Mouse (Mus musculus): ENCODE data around the gene Nfia.

Nfia gene

DNA sequence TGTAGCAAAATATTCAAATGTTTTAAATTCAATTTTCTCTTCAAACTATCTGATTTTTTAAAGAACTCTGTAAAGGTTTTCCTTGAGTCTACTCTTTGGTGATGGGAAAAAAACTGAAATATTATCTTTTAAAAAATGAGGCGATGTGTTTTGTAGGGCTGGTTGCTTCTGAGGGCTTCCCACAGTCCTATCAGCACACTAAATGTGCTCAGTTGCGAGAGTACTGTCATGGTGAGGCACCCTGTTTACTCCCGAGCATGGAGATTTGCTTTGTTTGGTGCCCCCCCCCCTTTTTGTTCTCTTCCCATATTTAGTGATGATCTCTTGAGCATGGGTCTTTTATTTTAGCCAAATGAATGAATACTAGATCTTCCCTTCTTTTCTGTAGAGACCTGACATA lies 9.5 kb downstream of the Nfia start:
- no peak for TF ChIP-seq NANOG (IDR thresholded peaks at IDR 0.05; ENCODE audit: borderline replicate concordance, low read length)
- no peaks in the 10 kb centered on the region for H3K4me1 ChIP-seq (replicated peaks; ENCODE audit: low read depth, low read length)
- H3K4me3 ChIP-seq (replicated peaks; ENCODE audit: low read length): no peak overlapping the region
- H3K9me3 ChIP-seq (ENCODE audit: low read length): no peaks in the 10 kb centered on the region
- peaks cover 31% of the 10 kb centered on the region for H3K27me3 ChIP-seq (ENCODE audit: insufficient read depth, low read length)
- no peaks in the 10 kb centered on the region for H3K36me3 ChIP-seq (ENCODE audit: insufficient read depth, low read length)

DNA sequence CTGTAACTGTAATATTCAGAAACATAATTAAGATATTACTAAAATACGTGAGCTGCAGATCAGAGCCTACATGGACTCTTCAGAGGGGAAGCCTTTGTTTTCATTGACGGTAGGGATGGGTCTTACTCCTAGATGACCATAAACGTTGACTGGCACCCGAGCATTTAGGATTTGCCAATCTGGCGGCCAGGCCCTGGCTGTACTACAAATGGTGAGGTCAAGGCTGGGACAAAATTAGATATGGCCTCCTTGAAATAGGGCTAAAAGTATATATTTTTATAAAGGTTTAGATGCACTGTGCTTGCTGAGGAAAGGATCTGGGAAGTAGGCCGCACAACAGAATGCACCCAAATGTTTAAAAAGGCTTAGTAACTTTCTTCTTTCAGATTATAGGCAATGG lies 10.0 kb downstream of the Nfia start:
- TF ChIP-seq NANOG (IDR thresholded peaks at IDR 0.05; ENCODE audit: borderline replicate concordance, low read length) (no peak), CTCF (conservative IDR thresholded peaks at IDR 0.05; ENCODE audit: low read length) (no peak), POU5F1 (IDR thresholded peaks at IDR 0.05; ENCODE audit: borderline replicate concordance, low read length) (no peak)
- Histone ChIP-seq H3K4me1 (replicated peaks; ENCODE audit: low read depth, low read length) (no peaks in the 10 kb centered on the region), H3K4me3 (replicated peaks; ENCODE audit: low read length) (no peak overlapping the region), H3K9me3 (ENCODE audit: low read length) (no peaks in the 10 kb centered on the region), H3K27me3 (ENCODE audit: insufficient read depth, low read length) (peaks cover 30% of the 10 kb centered on the region), H3K36me3 (ENCODE audit: insufficient read depth, low read length) (no peaks in the 10 kb centered on the region)

GRCm38 (mm10) chr4:97783073-97783879 lies 10.7 kb downstream of the Nfia start:
- Histone ChIP-seq H3K4me1 (replicated peaks; ENCODE audit: low read depth, low read length) (no peaks in the 10 kb centered on the region), H3K9me3 (ENCODE audit: low read length) (no peaks in the 10 kb centered on the region), H3K27me3 (ENCODE audit: insufficient read depth, low read length) (peaks cover 23% of the 10 kb centered on the region), H3K4me3 (replicated peaks; ENCODE audit: low read length) (no peak overlapping the region), H3K36me3 (ENCODE audit: insufficient read depth, low read length) (no peaks in the 10 kb centered on the region)
- TF ChIP-seq NANOG (IDR thresholded peaks at IDR 0.05; ENCODE audit: borderline replicate concordance, low read length): no peak

DNA sequence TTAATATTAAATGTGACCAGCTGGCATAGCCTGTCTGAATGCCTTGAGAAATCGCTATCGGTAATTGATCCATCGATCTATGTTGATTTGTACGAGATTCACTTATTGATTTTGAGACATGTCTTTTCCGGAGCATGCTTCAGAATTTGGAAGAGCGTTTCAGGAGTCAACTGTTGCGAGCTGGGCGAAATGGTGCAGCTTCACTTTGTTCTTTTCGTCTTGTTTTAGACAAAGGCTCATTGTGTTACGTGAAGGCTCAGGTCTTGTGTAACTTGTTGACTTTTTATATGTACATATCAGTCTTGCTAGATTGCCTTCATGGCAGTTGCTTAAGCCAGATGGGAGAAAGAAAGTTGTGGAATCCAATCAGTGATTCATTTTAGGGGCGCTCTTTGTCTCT lies 11.7 kb downstream of the Nfia start:
- TF ChIP-seq POU5F1 (IDR thresholded peaks at IDR 0.05; ENCODE audit: borderline replicate concordance, low read length): no peak
- TF ChIP-seq CTCF (conservative IDR thresholded peaks at IDR 0.05; ENCODE audit: low read length): no peak
- TF ChIP-seq NANOG (IDR thresholded peaks at IDR 0.05; ENCODE audit: borderline replicate concordance, low read length): no peak
- Histone ChIP-seq H3K36me3 (ENCODE audit: insufficient read depth, low read length) (no peaks in the 10 kb centered on the region), H3K9me3 (ENCODE audit: low read length) (no peaks in the 10 kb centered on the region), H3K27me3 (ENCODE audit: insufficient read depth, low read length) (peaks cover 15% of the 10 kb centered on the region), H3K4me1 (replicated peaks; ENCODE audit: low read depth, low read length) (no peaks in the 10 kb centered on the region), H3K4me3 (replicated peaks; ENCODE audit: low read length) (no peak overlapping the region)

- Histone ChIP-seq H3K4me3 (replicated peaks; ENCODE audit: low read length) (no peak overlapping the region), H3K27me3 (ENCODE audit: insufficient read depth, low read length) (peaks cover 2% of the 10 kb centered on the region), H3K36me3 (ENCODE audit: insufficient read depth, low read length) (no peaks in the 10 kb centered on the region), H3K9me3 (ENCODE audit: low read length) (no peaks in the 10 kb centered on the region), H3K4me1 (replicated peaks; ENCODE audit: low read depth, low read length) (no peaks in the 10 kb centered on the region)
- no peak for TF ChIP-seq CTCF (conservative IDR thresholded peaks at IDR 0.05; ENCODE audit: low read length)
- no peak for TF ChIP-seq POU5F1 (IDR thresholded peaks at IDR 0.05; ENCODE audit: borderline replicate concordance, low read length)
- no peak for TF ChIP-seq NANOG (IDR thresholded peaks at IDR 0.05; ENCODE audit: borderline replicate concordance, low read length)
These were observed 13.2 kb downstream of the Nfia start for GRCm38 (mm10) chr4:97785547-97786271.

DNA sequence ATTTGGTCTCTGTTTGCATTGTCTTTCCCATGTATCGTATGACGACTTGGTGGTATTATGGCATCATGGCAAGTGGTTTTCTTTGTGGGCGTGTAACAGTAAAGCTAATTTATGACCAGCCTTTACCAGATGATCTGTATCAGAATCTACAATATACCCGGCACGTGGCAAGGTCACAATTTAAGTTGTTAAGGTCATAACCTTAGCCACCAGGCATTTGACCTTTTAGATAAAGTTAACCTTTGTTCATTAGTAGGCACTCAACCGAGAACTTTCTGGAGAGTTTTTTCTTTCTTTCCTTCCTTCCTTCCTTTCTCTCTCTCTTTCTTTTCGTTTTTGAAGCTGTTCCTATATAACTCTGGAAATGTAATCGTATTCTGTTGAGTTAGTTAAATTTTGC lies 14.0 kb downstream of the Nfia start:
- H3K4me1 ChIP-seq (replicated peaks; ENCODE audit: low read depth, low read length): no peaks in the 10 kb centered on the region
- no peaks in the 10 kb centered on the region for H3K36me3 ChIP-seq (ENCODE audit: insufficient read depth, low read length)
- H3K27me3 ChIP-seq (ENCODE audit: insufficient read depth, low read length): no peaks in the 10 kb centered on the region; the same call in 1 of the 2 replicates
- no peaks in the 10 kb centered on the region for H3K9me3 ChIP-seq (ENCODE audit: low read length)
- H3K4me3 ChIP-seq (replicated peaks; ENCODE audit: low read length): no peak overlapping the region
- TF ChIP-seq NANOG (IDR thresholded peaks at IDR 0.05; ENCODE audit: borderline replicate concordance, low read length) (no peak), CTCF (conservative IDR thresholded peaks at IDR 0.05; ENCODE audit: low read length) (no peak), POU5F1 (IDR thresholded peaks at IDR 0.05; ENCODE audit: borderline replicate concordance, low read length) (no peak)

GRCm38 (mm10) chr4:97787515-97787914 lies 15.0 kb downstream of the Nfia start:
- H3K9me3 ChIP-seq (ENCODE audit: low read length): no peaks in the 10 kb centered on the region
- H3K36me3 ChIP-seq (ENCODE audit: insufficient read depth, low read length): no peaks in the 10 kb centered on the region
- no peaks in the 10 kb centered on the region; the same call in 1 of the 2 replicates for H3K27me3 ChIP-seq (ENCODE audit: insufficient read depth, low read length)
- TF ChIP-seq NANOG (IDR thresholded peaks at IDR 0.05; ENCODE audit: borderline replicate concordance, low read length) (no peak), CTCF (conservative IDR thresholded peaks at IDR 0.05; ENCODE audit: low read length) (no peak), POU5F1 (IDR thresholded peaks at IDR 0.05; ENCODE audit: borderline replicate concordance, low read length) (no peak)
- no peaks in the 10 kb centered on the region for H3K4me1 ChIP-seq (replicated peaks; ENCODE audit: low read depth, low read length)
- H3K4me3 ChIP-seq (replicated peaks; ENCODE audit: low read length): no peak overlapping the region

DNA sequence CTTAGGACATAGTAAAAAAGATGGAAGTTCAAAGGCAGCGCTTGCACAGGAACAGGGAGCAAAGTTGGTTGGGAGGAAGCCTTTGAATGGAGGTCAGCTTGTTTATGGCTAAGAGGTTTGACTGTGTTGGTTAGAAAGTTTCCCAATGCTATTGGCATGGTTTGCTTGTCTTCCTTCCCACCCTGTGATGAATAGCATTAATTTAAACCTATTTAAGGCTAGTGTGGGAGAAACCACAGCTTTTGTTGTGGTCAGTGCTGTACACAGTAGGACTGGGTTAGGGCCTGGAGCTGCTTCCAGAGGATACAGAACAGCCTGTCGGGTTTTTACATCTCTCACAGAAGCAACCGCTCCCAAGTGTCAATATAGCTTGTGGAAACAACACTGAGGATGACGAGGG lies 16.0 kb downstream of the Nfia start:
- H3K36me3 ChIP-seq (ENCODE audit: insufficient read depth, low read length): no peaks in the 10 kb centered on the region
- no peak overlapping the region for H3K4me3 ChIP-seq (replicated peaks; ENCODE audit: low read length)
- H3K9me3 ChIP-seq (ENCODE audit: low read length): no peaks in the 10 kb centered on the region
- TF ChIP-seq NANOG (IDR thresholded peaks at IDR 0.05; ENCODE audit: borderline replicate concordance, low read length): no peak
- no peak for TF ChIP-seq POU5F1 (IDR thresholded peaks at IDR 0.05; ENCODE audit: borderline replicate concordance, low read length)
- TF ChIP-seq CTCF (conservative IDR thresholded peaks at IDR 0.05; ENCODE audit: low read length): no peak
- no peaks in the 10 kb centered on the region for H3K27me3 ChIP-seq (ENCODE audit: insufficient read depth, low read length)
- H3K4me1 ChIP-seq (replicated peaks; ENCODE audit: low read depth, low read length): no peaks in the 10 kb centered on the region
